Mouse (Mus musculus) regulatory T cell (primary cell): Measurements from ENCODE around the gene Tbk1.

ENCODE experiments used
- in situ Hi-C: fragments of 300-600 bp; cut with MboI, MseI; formaldehyde crosslinking; loops from one replicate; pipeline ENCODE4 v1.15.1; 2025; ENCODE audit warnings: high pct_unique_total_duplicates

Tbk1 gene

DNA sequence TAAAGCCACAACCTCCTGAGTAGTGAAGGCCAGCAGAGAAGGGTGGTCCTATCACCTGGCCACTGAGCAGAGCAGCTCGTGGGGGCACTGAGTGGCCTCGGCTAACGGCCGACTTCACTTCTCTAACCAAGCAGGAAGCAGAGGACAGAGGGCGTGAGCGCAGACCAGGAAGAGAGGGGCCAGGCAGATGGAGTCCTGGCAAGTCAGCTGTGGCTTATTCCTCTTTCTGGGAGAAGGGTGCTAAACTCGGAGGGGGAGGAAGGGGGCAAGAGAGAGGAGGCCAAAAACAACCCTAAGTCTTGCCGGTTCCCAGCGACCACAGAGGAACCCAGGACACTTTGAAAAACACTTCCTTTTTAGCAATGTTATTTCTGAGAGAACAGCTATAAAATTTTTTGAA is 10.0 kb upstream of the Tbk1 start:
- in situ Hi-C loops = no loop called here

DNA sequence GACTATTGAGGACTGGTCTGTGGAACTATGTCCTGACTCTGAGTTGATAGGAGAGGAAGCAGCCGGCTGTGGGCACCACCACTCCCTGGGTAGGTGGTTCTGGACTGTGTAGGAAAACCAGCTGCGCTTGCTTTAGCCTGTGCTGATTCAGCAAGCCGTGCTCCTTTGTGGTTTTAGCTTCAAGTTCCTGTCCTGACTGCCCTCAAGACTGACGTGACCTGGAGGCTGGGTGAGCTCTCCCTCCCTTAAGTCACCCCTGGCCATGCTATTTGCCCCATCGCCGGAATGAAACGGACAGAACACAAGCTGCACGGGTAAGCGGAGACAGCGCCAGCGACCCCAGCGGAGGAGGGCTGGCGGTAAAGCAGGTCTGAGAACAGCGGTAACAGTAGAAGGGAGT is 4.5 kb upstream of the Tbk1 start:
- in situ Hi-C loops = no loop called here

DNA sequence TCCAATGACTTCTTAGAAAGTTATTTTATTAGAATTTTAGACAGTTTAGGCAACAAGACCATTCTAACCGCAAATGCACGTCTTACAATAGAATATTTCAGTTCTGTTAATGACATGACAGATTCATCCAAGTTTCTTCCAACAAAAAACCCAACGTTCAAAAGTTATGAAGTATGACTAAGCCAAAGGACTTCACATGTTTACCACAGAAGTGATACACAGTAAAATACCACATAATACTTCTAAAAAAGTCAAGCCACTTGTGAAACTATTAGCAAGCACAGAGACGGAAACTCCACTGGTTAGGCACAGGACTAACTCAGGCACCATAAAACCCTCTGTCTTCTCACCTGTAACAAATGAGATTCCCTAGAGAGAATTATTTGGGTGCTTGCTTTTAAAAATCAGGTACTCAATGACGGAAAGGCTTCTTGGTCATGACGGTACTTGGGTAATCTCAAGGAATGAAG is 819 bp upstream of the Tbk1 start:
- in situ Hi-C loops = no loop called here

DNA sequence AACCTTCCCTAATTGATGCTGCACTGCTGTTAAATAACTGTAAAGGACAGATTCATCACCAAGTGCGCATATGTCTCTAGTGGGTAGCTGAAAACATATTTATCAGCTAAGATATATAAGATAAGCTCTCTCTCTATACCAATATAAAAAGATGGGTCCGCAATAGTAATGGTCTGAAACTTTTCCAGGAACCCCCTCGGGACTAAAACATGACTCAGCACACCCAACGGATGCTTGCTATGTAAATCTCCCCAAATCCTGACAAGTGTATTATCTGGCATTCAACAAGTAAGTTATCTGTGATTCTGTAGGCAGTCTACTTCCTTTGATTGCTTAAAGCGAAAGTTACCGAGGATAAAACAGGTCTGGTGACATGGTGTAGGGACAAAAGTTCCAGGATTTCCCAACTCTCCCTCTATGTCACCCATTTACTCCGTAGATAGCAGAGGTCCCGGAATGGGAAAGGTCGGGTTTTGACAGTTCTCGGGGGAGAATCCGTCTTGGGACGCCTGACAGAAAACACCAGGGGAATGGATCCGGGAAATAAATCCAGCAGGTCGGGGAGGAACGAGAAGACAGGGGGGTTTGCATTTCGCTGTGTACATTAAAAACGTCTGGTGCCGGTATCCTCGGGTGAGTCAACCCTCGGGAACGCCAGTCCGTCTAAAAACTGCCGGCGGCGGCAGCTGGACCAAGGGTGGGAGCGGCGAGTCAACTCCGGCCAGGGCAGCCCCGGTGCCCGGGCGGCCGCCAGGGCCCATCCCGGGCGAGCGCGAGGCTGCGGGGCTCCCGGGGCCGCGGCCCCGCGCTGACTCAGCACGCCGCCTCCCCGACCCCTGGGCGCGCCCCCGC is 570 bp downstream of the Tbk1 start:
- in situ Hi-C loops = no loop called here

DNA sequence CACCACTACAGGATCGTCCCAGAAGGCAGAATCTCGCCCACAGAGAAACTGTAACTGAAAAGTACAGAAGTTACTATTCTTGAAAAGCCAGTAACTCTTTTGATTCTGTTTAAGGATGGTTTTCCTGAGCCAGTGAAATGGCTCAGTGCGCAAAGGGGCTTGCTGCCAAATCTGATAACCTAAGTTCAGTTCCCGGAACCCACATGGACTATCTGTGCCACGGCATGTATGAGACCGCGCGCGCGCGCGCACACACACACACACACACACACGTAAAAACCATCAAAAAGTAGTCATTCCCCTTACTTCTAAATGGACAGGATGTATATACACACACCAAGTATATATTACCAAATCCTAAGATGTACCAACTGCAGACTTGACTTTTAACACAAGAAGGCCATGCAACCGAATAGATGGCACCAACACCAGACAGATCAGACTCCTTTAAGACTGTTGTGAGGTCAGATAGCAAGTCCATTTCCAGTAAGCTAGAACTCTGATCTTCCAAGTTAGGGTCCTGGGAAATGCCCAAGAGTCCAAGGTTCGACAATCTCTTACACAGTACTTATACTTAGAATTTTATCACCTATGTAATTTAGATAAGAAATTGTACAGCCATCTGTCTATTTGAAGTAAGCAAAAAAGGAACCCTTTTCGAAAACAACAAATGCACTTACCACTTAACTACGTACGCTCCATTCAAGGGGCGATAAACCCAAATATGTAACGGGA is 1.4 kb downstream of the Tbk1 start:
- in situ Hi-C loops = no loop called here

DNA sequence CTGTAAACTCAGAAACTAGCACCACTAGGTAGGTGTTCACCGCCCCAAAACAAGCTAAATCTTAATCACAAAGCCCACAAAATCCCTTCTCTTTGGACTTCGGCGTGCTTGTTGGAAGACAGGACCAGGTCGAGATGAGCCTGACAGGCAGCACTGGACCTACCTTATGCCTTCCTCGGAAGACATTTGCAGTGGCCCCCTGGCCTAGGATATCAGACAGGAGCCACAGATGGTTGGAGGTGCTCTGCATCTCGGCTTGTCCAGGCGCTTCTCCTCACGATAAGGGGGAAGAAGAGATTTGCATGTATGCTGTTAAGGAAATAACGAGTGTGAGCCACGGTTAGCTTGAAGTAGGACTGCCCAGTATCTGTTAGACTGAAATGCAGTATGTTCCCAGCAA is 2.6 kb downstream of the Tbk1 start:
- in situ Hi-C loops = no loop called here

DNA sequence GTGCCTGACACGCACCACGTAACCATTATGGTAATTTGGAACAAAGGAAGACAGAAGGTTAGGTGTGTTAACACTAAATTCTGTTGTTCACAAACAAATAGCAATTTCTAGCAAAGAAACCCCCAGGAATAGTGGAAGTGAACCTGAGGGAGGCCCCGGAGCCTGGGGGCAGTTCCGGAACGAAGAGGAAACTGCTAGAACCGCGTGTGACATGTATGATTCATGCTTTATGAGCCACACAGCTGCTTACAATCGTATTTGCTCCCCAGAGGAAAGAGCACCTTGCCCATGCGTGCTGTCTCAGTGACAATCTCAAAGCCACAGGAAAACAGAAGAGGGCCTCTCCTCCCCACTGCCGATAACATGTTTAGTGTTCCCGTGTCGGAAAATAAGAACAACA is 3.6 kb downstream of the Tbk1 start:
- in situ Hi-C loops = no loop called here

DNA sequence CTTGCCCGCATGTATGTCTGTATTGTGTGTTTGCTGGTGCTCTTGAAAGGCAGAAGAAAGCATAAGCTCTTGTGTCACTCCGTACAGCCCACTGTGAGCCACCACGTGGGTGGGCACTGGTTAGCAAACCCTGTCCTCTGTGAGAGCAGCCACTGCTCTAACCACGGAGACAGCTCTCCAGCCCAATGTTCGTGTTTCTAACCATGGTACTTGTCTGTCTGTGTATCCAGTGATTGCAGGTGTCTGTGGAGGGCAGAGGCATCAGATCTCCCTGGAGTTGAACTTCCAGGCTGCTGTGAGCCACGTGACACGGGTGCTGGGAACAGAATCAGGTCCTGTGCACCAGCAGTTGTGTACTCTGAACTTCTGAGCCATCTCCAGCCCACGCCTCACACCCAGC is 4.3 kb downstream of the Tbk1 start:
- in situ Hi-C loops = no loop called here

DNA sequence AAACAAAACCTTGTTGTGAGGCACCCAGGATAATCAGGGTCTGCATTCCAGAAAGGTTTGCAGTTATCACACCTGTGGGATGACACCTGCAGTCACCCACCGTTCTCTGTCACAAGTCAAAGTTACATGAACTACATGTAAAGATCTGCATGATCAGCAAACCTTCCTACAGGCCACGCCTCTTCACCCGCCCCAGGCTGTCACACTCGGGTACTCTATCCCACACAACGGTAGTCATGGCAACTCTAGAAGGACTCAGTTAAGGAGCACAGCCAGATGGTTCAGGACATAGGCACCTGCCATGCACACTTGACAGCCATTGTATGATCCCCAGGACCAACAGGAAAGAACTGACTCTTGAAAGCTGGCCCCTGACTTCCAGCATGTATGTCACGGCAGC is 5.2 kb downstream of the Tbk1 start:
- in situ Hi-C loops = no loop called here

DNA sequence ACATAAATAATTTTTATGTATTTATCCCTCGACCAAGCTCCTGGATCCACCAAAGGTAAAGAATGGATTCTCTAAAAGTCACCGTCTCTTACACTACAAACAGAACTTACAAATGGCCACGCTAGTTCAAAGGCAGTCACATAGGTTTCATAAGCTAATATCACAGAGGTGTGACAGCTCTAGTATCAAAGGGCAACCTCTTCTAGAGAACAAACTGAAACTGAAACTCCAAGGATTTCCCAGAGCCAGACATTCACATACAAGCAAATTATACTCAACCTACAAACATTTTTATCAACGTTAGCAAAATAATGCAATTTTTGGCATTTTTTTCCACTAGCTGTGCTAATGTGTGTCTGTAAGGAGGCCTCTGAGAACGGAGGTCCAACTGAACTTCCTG is 6.2 kb downstream of the Tbk1 start:
- in situ Hi-C loops = no loop called here

DNA sequence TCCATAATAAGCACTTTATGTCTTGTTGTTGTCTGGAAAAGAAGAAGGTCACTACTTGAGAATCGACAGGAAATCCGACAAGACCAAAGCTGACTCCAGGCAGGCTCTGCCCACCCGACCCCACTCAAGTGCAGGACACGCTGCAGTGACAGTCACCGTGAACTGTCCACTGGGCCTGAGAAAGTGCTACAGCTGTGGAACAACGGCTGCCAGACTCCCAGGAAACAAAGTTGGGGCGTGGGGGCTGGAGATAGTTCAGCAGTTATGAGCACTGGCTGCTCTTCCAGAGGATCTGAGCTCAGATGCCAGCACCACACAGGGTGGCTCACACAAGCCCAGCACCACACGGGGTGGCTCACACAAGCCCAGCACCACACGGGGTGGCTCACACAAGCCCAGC is 10.2 kb downstream of the Tbk1 start:
- in situ Hi-C loops = no loop called here

DNA sequence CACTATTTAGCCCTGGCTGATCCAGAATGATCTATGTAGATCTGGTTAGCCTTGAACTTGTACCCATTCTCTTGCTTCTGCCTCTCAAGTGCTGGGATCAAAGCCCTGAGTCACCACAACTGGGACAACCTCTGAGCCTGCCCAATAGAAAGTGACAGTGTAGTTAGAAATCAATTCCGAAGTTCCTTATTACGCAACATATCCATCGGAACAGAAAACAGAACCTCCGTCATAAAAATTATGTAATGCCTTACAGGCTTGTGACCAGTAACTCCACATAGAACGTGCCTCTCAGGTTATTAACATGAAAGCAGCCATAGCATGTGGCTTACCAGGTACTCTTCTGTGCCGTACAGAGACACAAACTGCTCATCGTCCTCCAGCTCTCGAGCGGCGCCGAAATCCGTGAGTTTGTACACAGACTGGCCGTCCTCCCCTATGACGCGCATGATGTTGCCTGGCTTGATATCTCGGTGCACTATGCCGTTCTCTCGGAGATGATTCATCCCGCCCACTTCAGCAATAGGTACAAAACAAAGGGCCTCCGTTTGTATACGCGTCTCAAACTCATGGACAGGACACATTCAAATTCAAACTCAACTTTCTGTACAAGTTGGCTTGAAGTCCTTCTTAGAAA is 15.0 kb downstream of the Tbk1 start:
- in situ Hi-C loops = no loop called here

DNA sequence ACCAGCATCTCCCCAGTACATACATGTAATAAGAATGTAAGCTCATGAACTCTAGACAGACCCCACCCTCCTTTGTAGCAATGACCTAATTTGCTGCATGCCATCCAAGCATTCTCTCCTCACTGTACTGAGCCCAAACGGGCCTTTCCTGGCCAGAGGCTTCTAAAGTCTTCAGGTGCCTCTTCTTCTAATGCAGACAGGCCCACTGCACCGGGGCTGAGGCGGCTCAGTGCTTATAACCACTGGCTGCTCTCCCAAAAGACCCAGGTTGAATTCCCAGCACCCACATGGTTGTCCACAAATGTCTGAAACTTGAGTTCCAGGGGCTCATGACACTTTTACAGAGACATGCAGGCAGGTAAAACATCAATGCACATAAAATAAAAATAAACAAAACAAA is 15.6 kb downstream of the Tbk1 start:
- in situ Hi-C loops = no loop called here

DNA sequence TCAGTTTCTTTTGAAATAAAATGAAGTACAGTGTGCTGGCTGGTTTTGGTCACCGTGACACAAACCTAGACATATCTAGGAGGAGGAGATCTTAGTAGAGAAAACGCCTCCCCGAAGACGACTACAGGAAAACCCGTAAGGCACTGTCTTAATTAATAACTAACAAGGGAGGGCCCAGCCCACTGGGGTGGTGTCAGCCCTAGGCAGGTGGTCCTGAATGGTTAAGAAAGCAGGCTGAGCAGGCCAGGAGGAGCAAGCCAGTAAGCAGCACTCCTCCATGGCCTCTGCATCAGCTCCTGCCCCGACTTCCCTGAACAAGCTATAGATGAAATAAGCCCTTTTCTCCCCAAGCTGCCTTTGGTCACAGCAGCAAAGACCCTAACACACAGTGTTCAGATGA is 16.8 kb downstream of the Tbk1 start:
- in situ Hi-C loops = no loop called here

DNA sequence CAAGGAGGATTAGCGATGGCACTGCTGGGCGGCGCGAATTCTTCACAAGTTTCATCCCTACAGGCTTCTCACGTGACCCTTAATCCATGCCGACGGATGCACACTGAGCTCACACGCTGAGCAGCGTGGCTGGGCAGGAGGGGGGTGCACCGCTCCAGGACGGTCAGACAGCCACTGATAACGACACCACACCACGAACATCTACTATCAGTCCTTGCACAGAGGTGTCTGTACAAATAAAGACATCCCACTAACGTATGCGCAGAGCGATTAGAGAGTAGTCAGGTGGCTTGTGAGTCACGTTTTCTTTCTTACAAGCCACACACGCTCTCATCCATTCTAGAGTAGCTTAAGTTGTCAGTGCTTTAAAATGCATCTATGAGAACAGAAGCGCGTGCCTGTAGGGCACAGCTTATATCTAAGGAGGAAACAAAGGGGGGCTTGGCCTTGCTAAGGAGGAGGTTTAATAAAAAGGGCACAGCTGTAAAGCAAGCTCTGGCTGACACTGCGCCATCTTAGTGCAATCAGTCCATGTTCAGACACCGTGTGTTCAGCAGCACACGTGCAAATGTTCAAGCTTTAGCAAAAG is 17.5 kb downstream of the Tbk1 start:
- in situ Hi-C loops = no loop called here

DNA sequence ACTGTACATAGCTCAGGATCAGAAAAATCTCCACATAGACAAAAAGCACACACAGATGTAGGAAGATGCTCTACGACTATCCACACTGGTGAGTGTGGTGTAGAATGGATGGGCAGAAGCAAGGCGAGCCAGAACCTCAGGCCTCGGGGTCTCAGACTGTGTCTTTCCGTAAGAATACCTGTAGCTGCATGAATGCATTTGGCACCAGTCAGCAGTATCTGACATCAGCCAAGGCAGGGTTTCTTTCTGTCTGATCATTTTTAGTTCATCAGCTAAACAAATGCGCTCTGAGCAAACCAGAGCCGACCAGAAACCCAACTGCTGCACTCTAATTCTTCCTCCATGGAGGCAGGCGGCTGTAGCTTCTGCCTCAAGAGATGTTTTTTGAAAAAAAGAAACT is 18.1 kb downstream of the Tbk1 start:
- in situ Hi-C loops = no loop called here

DNA sequence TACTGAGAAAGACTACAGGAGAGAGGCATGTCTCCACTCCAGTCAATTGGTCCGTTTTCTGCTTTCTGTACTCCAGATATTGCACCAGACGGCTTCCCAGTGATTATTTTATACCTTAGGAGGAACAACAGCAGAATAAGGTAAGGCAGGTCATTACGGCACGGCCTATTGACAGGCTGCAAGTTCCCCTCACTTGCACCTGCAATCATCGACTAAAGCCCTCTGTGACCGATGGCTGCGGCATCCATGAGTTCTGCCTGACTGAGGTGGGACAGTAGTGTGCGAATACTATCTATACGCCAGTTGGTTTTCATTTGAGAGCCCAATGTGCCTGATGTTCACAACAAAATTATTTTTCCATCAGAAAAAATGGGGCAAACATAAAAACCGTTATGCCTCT is 18.6 kb downstream of the Tbk1 start:
- in situ Hi-C loops = no loop called here

DNA sequence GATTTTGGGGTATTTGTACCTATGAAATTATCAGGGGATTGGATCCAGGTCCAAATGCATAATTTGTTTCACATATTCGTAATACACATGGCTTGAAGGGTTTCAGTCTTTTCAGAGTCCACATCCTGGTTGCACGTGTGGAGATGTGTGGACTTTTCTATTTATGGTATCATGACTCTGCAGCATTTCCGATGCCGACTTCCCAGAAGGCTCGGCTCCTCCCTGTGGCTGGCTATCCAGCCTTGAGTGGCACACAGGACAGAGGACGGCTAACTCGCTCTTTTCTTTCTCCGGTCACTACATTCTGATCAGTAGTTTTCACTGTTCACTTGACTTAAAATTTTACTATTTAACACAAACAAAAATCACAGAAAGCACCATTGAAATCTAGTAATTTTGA is 22.1 kb downstream of the Tbk1 start:
- in situ Hi-C loops = no loop called here

DNA sequence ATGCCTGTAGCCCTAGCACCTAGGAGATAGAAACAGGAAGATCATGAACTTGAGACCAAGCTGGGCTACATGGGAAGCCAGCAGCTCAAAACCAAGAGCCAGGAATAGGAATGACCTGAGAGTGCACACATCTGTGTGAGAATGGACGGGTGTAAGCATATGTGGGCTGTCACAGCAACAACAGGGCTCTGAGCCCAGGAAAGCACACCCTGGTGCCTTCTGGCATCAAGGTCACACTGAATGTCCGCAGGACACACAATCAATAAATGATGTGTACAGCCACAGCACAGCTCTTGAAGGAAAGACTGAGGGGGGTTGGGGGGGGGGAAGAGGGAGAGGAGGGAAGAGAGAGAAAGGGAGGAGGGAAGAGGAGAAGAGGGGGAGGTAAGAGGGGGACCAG is 28.4 kb downstream of the Tbk1 start:
- in situ Hi-C loops = no loop called here

DNA sequence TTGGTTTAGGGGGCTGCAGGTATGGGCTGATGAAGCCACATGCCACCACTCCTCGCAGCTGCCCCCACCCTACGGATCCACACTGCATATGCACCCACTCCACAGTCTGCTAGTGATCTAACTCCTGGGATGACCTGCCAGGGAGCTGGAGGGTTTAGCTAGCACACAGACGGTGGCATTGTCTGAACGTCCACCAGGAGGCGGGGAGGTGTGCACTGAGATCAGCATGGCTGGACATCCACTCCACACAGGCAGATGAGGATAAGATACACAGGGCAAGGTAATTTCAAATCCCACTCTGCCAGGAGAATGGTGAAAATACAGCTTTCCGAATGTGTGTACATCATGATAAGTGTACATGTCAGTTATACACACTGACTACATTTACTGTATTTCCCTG is 30.3 kb downstream of the Tbk1 start:
- in situ Hi-C loops = no loop called here

DNA sequence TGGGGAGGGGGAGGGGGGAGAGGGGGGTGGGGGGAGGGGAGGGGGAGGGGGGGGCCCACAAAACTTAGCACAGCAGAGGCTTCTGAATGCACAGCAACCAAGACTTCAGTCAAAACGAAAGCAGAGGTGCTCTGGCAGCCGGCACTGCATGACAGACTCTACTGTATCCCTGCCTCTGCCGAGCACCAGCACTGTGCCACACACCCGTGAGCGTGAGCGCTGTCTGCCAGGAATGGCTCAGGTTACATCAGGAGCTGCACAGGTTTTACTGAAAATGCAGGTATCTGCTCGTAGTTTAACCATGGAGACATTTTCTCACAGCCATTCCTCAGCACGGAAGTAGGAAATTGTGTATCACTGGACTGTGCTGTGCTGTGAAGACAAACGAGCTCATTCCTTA is 36.3 kb downstream of the Tbk1 start:
- in situ Hi-C loops = no loop called here

DNA sequence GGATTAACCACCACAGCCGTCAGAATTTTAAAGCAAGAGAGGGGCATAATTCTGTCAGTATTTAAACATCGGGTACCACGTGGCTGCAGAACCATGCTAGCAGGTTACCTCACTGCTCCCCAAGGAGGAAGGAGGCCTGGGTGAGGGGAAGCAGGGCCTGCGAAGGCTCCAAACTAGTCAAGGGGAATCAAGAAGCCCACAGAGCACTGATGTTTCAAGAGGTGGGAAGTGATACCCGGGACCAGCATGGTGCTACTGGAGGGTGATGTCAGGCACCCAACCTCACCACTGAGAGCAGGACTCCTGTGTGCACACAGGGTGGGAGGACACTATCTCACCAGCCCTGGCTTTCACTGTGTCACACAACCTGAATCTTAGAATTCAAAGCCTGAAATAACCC is 36.9 kb downstream of the Tbk1 start:
- in situ Hi-C loops = no loop called here
